Mouse (Mus musculus) embryo, embryonic 10 days (tissue): Measurements from ENCODE around the gene Slc29a1.
A peak's percentile ranks its signal among the peaks of the same experiment; 100 is the strongest.

ENCODE experiments used
- DNase-seq: peaks from one replicate; pipeline ENCODE4 v3.0.0-alpha.2; 2015; ENCODE audit warnings: low spot score

The Slc29a1 gene

DNA sequence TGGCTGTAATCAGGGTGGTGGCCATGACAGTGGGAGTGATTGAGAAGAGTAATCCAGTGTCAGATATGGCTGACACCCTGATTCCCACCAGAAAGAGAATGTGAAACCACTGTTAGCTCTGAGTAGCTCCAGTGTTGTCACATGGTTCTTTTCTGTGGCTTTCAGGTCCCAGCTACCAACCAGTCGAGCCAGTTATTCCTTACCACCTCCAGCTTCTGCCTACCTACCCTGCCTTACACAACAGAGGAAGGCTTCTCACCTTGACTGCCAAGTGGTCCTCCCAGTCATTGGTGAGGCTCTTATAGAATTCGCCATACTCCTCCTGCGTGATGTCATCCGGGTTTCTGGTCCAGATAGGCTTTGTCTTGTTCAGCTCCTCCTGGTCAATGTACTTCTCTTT is 29.4 kb downstream of the Slc29a1 start:
- no peak for DNase-seq

DNA sequence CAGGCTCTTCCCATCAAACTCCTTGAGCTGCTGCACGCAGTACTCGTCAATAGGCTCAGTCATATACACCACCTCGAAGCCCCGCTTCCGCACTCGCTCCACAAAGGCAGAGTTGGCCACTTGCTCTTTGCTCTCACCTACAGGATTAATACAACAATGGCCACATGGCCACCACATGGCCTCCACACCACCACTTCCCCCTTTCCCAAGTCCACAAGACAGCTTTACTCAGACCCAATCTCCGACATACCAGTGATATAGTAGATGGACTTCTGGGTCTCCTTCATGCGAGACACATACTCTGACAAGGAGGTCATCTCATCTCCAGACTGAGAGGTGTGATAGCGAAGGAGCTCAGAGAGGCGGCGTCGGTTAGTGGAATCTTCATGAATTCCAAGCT is 30.4 kb downstream of the Slc29a1 start:
- no peak for DNase-seq

DNA sequence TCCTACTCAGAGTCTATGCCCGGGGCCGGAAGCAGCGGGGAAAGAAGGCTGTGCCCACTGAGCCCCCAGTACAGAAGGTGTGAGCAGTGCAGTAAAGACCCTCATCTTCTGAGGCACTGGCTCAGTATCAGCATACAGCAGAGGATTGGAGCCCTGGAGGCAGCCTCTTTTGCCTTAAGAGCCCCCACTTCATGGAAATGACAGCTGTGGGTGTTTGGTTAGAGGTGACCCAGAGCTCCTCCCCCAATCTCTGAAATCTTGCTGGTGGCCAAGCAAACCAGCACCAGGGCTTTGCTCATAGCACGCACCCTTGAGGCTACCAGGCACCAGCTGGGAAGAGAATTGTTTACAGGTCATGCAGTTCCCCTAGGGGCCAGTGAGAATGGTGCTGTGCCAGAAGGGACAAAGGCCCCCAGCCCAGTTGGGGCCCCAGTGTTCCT is 32.2 kb downstream of the Slc29a1 start:
- DNase-seq = peak; percentile 62

DNA sequence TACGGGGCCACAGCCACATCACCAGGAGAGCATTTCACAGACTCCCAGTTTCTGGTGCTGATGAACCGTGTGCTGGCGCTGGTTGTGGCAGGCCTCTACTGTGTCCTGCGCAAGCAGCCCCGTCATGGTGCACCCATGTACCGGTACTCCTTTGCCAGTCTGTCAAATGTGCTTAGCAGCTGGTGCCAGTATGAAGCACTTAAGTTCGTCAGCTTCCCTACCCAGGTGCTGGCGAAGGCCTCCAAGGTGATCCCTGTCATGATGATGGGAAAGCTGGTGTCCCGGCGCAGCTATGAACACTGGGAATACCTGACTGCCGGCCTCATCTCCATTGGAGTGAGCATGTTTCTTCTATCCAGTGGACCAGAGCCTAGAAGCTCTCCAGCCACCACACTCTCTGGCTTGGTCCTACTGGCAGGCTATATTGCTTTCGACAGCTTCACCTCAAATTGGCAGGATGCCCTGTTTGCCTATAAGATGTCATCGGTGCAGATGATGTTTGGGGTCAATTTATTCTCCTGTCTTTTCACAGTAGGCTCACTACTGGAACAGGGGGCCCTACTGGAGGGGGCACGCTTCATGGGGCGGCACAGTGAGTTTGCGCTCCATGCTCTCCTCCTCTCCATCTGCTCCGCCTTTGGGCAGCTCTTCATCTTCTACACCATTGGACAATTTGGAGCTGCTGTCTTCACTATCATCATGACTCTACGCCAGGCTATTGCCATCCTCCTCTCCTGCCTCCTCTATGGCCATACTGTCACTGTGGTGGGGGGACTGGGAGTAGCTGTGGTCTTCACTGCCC is 32.8 kb downstream of the Slc29a1 start:
- peak; percentile 40 for DNase-seq

DNA sequence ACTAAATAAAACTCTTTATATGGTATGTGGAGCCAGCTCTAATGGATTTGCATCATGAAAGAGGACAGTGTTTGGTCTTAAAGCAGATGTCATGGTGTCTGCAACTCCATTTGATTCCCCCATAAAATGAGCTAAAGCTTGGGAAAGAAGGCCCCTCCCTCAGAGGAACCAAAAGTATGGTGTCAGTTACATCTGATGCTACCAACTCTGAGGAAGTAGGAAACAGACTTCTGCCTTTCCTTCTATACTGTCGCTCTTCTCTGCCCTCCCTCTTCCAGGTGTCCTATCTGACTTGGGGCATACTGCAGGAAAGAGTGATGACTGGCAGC is 33.4 kb downstream of the Slc29a1 start:
- no peak for DNase-seq

DNA sequence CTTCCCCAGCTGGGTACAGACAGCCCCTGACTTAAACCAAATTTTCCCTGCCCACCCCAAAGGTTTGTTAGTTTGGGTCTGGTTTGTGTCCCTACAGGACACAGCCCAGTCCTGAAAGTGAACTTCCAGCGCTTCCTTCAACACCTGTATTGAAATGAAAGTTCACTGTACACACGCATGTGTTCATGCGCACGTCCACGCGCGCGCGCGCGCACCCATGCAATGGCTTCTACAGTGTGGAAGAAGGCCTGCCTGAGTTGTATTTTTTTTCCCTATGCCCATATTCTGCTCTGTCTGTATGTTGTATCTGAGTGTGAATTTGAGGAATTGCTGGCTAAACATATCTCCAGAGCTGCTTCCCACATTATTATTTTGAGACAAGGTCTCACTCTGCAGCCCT is 34.3 kb downstream of the Slc29a1 start:
- DNase-seq = no peak

DNA sequence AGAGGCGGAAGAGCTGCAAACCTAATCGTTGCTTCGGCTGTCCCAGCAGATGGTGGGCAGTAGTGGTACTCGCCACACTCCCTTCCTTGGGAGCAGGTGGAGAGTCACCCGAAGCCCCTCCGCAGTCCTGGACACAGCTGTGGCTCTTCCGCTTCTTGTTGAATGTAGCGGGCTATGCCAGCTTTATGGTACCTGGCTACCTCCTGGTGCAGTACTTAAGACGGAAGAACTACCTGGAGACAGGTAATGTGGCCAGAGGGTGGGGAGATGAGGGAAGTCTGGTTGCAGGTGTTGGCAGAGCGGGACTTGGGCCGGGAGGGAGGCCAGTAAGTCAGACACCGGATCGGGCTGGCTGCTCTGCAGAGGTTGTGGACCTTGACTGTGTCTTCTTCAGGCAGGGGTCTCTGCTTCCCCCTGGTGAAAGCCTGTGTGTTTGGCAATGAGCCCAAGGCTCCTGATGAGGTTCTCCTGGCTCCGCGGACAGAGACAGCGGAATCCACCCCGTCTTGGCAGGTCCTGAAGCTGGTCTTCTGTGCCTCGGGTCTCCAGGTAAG is 34.8 kb downstream of the Slc29a1 start:
- no peak for DNase-seq

DNA sequence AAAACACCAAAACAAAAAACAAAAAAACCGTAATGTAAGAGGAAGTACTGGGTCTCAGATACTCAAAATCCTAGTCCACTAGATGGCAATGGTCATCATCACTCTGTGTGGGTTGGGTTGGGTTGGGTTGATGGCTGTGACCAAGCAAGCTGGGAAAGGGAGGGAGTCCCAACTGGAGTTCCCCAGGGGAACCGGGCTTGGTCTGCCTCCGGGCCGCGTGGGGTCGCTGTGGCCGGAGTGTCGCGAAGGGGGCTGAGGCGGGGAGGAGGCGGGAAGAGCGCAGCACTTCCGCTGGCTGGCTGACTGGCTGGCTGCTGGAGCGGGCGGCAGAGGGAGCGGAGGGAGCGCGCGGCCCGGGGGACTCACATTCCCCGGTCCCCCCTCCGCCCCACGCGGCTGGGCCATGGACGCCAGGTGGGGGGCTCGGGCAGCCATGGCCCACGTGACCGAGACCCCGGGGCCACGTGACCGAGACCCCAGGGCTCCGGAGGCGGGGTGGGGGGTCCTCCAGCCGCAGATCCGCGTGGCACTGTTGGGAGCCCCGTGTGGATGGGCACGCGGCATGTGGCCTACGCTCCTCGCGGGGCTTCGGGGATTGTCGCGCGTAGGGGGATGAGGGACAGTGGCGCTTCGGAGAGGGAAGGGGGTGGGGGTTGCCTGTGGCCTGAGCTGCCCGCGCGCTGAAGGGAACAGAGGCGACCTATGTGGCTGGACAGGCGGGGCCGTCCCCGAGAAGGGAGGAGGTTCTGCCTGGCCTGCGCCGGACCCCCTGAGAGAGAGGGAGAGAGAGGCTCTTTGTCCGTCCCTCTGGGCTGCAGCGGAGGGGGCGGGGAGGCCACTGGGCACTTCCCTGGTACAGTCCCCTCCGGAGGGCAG is 35.5 kb downstream of the Slc29a1 start, which contains the start of gene Slc35b2:
Slc35b2 (plus strand) TSS at position 220 of the 876 bp plus-strand sequence.
- peak; percentile 93 for DNase-seq

DNA sequence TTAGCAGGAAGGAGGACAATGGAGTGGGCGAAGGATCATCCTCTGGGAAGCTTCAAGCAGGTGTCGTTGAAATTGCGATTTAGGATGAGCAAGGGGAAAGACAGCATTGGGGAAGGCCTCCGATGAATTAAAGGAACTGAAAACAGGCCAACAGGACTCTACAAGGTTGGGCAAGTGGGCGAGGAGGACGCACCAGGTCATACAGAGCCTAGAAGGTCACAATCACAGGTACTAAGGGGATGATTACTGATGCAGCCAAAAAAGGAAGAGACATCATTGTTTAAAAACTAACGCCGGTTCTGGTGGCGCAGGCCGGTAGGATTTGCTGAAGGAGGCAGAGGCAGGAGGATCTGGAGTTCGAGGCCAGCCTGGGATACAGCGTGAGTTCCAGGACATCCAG is 36.2 kb downstream of the Slc29a1 start:
- no peak for DNase-seq

DNA sequence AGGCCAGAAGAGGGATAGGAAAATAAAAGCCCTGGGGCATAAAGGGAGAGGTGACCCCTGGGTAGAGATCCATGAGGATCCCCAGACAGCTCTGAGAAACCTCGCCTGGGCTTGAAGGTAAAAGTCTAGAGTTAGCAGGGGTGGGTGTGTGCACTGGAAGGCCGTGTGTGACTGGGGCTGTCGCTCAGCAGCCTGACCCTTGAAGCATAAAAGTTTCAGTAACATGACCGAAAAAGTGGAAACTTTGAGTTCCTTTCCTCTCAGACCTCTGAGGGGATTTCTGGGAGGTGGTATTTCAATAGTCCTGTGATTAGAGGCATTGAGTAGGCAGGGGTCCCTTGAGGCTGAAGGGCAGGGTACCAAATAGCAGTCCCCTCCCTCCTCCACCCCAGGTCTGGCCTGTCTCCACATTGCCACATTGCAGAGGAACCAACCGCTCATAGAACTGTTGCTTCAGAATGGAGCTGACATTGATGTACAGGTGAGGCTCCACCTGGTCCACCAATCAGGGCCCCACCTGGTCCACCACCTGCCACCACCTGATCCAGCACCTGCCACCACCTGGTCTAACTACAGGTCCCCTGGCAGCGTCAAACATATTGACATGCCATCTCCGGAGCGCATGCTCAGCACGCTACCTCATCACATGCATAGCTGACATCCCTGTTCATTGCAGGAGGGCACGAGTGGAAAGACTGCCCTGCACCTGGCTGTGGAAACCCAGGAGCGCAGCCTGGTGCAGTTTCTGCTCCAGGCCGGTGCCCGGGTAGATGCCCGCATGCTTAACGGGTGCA is 39.5 kb downstream of the Slc29a1 start:
- DNase-seq = no peak

DNA sequence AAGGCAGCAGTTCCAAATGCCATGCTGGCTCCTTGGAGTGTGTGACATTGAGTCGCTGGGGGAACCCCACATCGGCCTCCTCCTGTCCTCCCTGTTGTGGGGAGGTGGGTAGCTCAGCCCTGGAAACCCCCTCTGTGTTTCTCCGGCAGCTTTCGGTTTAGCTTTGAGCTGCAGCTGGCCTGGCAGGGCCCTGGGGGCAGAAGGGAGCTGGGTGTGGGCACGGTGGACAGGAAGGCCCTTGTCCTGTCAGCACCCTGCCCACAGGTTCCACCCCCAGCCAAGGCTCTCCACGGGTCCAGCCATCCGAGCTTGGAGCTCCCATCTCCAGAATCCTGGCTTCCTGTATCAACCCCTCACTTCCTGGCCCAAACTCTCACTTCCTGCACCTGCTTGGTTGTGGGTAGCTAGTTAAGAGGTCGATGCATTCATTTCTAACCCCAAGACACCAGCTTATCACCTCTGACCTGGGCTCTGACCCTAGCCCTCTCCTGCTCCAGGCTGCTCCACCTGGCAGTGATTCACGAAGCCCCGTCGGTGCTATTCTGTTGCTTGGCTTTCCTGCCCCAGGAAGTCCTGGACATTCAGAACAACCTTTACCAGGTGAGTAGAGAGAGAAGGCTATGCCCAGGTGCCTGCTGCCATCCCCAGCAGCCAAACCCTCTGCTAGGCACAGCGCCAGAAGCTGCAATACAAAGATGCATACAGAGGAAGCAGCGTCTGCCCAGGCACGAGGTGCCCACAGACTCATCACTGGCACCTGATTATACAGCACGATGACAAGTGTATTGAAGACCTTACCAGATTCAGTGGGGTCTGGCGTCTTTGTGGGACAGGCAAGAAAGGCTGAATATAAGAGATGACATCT is 41.2 kb downstream of the Slc29a1 start:
- no peak for DNase-seq

DNA sequence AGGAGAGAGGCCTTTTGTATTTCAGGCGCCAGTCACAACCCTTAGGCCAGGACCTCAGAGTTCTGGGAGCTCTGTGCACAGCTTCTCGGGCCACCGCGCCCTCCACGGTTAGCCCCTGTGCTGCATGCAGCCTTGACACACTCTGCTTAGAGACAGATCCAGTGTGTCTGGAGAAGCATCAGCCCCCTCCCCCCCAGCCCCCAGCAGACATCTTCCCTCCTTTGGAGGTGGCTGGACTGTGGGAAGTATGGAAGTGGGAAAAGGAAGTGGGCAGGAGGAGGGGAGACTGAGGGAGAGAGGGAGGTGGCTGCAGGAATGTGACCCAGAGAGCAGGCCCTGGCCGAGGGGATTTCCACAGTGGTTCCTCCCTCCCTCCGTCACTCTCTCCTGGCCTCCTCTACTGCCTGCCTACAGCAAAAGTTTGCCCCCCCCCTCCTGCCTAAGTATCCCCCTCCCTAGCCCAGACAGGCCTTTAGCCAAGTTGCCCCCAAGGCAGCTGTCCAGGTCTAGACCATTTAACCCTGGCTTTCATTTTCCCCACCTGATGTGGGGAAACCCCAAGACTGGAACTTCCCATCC is 42.1 kb downstream of the Slc29a1 start:
- no peak for DNase-seq

DNA sequence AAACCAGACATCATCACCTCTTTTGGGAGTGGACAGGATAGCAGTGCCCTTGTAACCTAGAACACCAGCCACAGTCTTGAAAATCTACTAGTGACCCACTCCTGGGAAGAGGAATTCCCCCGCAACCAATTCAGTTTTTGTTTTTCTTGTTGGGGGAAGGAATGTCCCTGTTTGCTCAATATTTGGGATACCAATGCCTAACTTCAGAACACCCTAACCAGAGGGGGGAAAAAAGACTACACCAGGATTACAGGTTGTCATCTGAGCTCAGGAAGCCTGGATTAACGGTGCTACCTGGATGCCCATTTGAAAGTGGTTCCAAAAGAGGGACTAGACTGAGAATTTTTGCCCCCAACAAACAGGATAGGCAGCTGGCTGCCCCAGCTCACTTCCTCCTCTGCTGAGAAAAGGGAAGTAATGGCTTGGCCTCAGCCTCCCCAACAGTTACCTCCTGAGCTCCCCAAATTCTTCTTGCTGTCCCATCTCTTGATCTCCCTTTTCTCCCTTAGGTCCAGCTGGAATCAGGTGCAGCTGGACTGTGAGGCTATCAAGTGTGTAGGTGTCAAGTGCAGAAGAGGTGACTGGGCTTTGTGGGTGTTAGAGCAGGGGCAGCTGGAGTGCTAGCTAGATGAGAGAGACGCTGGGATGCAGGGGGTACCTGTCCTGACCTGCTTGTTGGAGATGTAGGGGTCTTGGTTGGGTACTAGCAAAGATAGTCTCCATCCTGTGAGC is 42.7 kb downstream of the Slc29a1 start:
- DNase-seq = no peak

DNA sequence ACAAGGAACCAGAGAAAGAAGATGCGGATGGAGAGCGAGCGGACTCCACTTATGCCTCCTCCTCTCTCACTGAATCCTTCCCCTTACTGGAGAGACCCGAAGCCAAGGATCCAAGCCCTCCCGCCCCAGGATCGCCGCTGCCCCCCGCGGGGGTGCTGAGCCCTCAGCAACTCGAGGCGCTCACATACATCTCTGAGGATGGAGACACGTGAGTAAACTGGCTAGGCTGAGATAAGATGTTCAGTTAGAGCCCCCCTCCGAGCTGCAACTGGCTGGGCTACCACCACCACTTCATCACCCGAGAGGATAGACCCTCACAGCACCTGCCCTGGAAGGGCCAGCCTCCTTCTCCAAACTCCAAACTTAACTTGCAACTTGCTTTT is 43.3 kb downstream of the Slc29a1 start:
- DNase-seq = no peak

DNA sequence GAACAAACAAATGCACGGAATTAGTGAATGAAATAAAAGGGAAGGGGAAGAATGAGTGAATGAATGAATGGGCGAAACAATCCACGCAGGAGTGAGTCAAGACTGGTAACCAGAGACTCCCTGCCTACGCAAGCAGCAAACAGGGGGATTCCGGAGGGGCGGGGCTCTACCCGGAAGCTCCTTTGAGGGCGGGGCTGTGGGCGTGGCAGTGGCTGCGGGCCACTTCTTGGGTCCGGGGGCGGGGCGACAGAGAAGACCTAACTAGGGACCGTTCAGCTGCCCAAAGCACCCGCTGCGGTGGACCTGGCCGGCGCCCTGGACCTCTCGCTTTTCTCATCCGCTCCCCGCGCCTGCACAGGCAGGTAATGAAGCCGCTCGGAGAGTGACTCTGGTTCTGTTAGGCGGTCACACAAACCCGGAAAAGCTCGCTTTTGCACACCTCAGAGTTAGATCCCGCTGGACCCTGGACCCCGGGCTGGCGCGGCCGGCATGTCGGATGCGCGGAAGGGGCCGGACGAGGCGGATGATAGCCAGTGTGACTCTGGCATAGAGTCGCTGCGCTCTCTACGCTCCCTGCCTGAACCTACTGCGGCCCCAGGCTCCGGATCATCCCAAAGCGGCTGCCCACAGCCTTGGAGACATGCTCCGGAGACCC is 43.8 kb downstream of the Slc29a1 start, which contains the start of gene Nfkbie:
Nfkbie (plus strand) TSS at position 252 of the 655 bp plus-strand sequence.
- DNase-seq = peak; percentile 91

DNA sequence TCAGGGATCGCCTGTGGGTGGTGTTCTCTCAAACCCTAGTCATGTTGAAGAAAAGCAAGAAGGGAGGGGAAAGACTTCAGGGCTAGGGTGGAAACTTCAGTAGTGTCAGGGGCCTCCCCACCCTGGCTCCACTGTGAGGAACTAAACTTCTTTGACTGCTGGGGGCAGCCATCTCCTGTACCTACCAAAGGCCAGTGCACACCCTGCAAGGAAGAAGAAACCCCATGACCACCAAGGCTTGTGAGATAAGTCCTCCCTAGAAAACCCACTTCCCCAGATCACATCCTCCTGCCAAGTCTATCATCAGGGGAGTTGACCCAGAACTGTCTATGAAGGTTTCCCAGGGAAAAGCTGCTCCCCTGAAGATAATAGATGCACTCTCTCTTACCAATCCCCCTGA is 45.0 kb downstream of the Slc29a1 start:
- no peak for DNase-seq

DNA sequence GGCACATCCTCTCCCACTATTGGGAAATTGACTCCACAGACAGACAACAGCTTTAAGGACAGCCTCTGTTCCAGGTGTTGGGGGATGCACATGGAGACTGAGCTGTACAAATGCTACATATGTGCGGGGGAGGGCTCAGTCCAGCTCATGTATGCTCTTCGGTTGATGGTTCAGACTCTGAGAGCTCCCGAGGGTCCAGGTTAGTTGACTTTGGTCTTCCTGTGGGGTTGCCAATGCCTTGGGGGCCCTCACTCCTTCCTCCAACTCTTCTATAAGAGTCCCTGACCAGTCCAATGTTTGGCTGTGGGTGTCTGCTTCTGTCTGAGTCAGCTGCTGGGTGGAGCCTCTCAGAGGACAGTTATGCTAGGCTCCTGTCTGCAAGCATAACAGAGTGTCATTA is 46.3 kb downstream of the Slc29a1 start:
- DNase-seq = no peak

DNA sequence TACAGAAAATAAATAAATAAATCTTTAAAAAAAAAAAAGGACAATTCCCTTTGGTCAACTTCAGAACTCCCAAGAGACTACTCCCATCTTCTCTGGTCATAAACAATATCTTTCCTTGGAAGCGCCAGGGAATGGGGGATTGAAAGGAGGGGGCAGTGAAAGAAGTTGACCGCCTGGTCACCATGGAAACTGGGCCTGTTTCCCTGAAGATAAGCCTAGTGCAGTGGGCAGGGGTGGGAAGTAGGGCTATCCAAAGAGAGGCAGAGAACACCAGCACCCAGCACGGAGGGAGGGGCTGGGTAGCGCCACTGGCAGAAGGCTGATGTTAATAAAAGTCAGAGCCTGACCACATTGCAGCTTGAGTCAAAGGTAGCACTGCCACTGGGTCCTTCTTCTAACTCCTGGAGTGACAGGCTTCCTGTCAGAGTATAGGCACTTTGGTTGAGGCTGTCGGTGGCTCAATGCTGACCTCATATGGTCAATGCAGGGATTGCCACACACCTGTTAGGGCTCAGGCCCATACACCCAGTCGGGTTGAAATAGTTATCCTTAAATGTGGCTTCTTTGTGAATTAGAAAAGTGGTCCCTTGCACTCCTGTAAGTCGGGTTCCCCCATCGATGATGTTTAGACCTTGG is 47.5 kb downstream of the Slc29a1 start:
- DNase-seq = peak; percentile 90

DNA sequence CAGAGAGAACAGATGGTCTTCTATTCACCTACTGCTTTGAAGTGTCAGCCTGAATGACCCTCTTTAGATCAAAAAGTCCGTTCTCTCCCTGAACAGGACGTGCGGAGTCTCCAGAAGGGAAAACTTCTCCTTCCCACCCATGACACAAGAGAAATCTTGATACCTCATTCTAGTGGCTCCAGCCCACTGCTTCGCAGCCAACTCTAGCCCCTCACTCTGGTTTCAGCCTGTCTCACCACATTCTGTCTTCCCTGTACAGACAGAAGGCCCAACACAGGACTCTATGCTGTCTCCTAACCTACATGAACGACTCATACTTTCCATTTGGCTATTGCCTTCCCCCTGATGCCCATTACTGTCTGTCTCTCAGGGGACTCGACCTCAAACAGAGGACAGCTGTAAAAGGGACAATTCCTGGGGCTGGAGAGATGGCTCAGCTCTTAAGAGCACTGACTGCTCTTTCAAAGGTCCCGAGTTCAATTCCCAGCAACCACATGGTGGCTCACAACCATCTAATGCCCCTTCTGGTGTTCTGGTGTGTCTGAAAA is 48.1 kb downstream of the Slc29a1 start:
- no peak for DNase-seq
